Mouse (Mus musculus) spleen, adult 2 months (tissue): ENCODE measurements at regions not wholly inside any gene's neighbourhood (a gene's known extent, or its start where the extent isn't known, plus 50 kb on each side); places are given as distances from the start of the nearest gene placed in this dataset.

Experiments
- CTCF ChIP-seq: fragments of 200-500 bp; IDR thresholded peaks from 2 replicates; pipeline ENCODE4 v1.5.1; 2011; ENCODE audit warnings: mild to moderate bottlenecking, inconsistent platforms; ENCODE audit not compliant: insufficient read depth, insufficient read length, insufficient replicate concordance; ENCODE audit errors: extremely low read depth
- POLR2A ChIP-seq: fragments of 200-500 bp; IDR thresholded peaks from 2 replicates; pipeline ENCODE4 v1.6.1; 2011; ENCODE audit warnings: low read depth, low read length, inconsistent platforms

- TF ChIP-seq POLR2A: no peak
- no peak for TF ChIP-seq CTCF
Measured at GRCm38 (mm10) chr4:105987963-105988602, 198.4 kb downstream of the Gm12728 start.
